Mouse (Mus musculus) neural tube, embryonic 12.5 days (tissue): Measurements from ENCODE around the gene Olfr1219. TPM values are rescaled to one million over a fixed set of nuclear protein-coding genes. Genes with fewer than 3 reads are reported as not detected.

Experiments used
- ATAC-seq: fragments of 200-750 bp; cut with Nextera tagmentation; 2 replicates; pipeline ENCODE4 v1.8.0; 2017; ENCODE audit warnings: low read depth, mild to moderate bottlenecking, moderate TSS enrichment, moderate library complexity; ENCODE audit not compliant: low FRiP score
- H3K27ac ChIP-seq: fragments of 300-500 bp; sonication (generic); 2 replicates; pipeline ENCODE4 v1.5.1; 2016
- H3K27me3 ChIP-seq: fragments of 300-500 bp; sonication (generic); replicated peaks from 2 replicates; pipeline ENCODE4 v1.6.1; 2016; ENCODE audit warnings: mild to moderate bottlenecking
- H3K36me3 ChIP-seq: fragments of 300-500 bp; sonication (generic); 2 replicates; pipeline ENCODE4 v1.6.1; 2016; ENCODE audit warnings: mild to moderate bottlenecking
- H3K4me1 ChIP-seq: fragments of 300-500 bp; sonication (generic); 2 replicates; pipeline ENCODE4 v1.6.1; 2016
- H3K4me2 ChIP-seq: fragments of 300-500 bp; sonication (generic); replicated peaks from 2 replicates; pipeline ENCODE4 v1.6.1; 2016; ENCODE audit warnings: mild to moderate bottlenecking
- H3K4me3 ChIP-seq: fragments of 300-500 bp; sonication (generic); 2 replicates; pipeline ENCODE4 v1.5.1; 2016
- H3K9ac ChIP-seq: fragments of 300-500 bp; sonication (generic); 2 replicates; pipeline ENCODE4 v1.6.1; 2016; ENCODE audit warnings: mild to moderate bottlenecking
- H3K9me3 ChIP-seq: fragments of 300-500 bp; sonication (generic); 2 replicates; pipeline ENCODE4 v1.6.1; 2016; ENCODE audit warnings: mild to moderate bottlenecking
- whole genome bisulfite sequencing: fragments of 180-500 bp; shearing (Covaris S2); methylation state at CpG from one replicate; pipeline ENCODE4 v1.1.7; 2016; 5-methylcytosine and 5-hydroxymethylcytosine counted together
- polyA plus RNA-seq: library from polyadenylated mRNA; unstranded; fragments of >200 nt; fragmentation: Nextera tagmentation; extraction: Ambion mirVana; gene quantifications from 2 replicates; pipeline ENCODE4 v1.2.1, GENCODE M21; 2016

Gene Olfr1219
- polyA plus RNA-seq, result not detected in 2 replicates

- Histone ChIP-seq H3K4me2 (no peak within 1 kb of the TSS), H3K4me1 (no peaks in the 10 kb centered on the region), H3K9ac (no peak within 1 kb of the TSS), H3K9me3 (no peaks in the 10 kb centered on the region), H3K27me3 (no peaks in the 10 kb centered on the region), H3K27ac (no peak within 1 kb of the TSS), H3K36me3 (no peaks in the 10 kb centered on the region), H3K4me3 (no peak within 1 kb of the TSS)
- no peak for ATAC-seq
- 77% methylated on average over 1 of the region's 1 CpGs for WGBS
These were observed at the start of gene Olfr1219 for GRCm38 (mm10) chr2:89083413-89083812. Gene Olfr1219 (minus strand): TSS chr2:89083513.

DNA sequence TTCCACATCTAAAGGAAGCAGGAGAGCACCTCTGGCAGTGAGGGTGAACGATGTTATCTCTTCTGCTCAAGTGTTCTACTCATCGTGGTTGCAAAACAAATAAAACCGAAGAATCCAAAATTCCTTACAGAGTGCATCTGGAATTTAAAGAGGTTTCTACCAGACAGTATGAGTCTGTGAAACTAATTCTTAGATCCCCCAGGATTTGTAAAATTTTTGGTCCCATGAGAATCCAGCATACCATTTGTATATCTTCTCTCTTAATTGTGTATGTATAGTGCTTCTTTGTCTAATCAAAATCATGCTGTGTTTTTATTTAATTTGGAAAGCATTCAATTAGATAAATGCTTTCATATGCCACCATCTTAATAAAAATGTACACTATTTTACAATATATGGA lies 49.6 kb upstream of the Olfr1219 start, which contains the start of gene Olfr1222:
Gene Olfr1222 (minus strand): TSS at position 101 of the 400 bp plus-strand sequence.
- 87% methylated on average over 3 of the region's 3 CpGs for WGBS
- no peak within 1 kb of the TSS for H3K4me3 ChIP-seq
- no peak within 1 kb of the TSS for H3K9ac ChIP-seq
- no peak within 1 kb of the TSS for H3K27ac ChIP-seq
- no peak within 1 kb of the TSS for H3K4me2 ChIP-seq
- no peaks in the 10 kb centered on the region for H3K36me3 ChIP-seq
- H3K4me1 ChIP-seq, result no peaks in the 10 kb centered on the region
- H3K9me3 ChIP-seq, result no peaks in the 10 kb centered on the region
- H3K27me3 ChIP-seq, result no peaks in the 10 kb centered on the region
- no peak for ATAC-seq

DNA sequence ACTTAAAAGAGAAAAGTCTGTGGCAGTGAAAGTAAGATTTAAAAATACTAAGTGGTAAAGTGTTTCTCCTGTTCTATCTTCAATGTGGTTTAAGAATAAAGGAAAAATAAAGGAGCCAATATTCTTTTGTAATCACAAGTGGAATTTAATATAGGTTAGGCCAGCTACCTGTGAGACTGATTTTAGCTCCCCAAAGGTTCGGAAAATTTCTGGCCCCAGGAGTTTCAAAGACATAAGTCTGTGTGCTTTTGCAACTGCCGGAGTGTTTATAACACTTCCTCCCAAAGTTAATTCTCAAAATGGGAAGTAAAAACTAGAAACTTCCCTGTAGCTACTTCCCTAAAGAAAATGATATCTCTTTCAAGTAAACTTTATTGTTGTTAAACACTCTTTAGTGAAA lies 33.9 kb upstream of the Olfr1219 start, which contains the start of gene Olfr1221:
Gene Olfr1221 (minus strand): TSS at position 101 of the 400 bp plus-strand sequence.
- no peak within 1 kb of the TSS for H3K9ac ChIP-seq
- no peak within 1 kb of the TSS for H3K4me3 ChIP-seq
- ATAC-seq, result no peak
- H3K4me1 ChIP-seq, result no peaks in the 10 kb centered on the region
- H3K4me2 ChIP-seq, result no peak within 1 kb of the TSS
- no peaks in the 10 kb centered on the region for H3K27me3 ChIP-seq
- no peaks in the 10 kb centered on the region for H3K9me3 ChIP-seq
- H3K36me3 ChIP-seq, result no peaks in the 10 kb centered on the region
- 91% methylated on average over 2 of the region's 2 CpGs for WGBS
- no peak within 1 kb of the TSS for H3K27ac ChIP-seq

DNA sequence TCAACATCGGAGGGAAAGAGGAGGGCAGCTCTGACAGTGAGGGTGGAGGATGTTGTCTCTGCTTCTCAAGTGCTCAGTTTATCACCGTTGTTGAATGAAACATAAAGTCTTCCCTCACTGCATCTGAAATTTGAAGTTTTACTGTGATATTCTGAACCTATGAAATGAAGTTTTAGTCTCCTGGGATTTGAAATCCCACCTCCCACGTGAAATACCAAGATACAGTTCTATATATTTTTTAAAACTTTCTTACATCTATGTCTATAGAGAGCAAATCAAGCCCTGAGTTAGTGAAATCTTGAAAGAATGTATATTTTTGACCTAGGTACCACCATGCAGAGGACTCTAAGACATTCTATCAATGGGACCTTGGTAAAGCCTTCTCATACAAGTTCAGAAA lies 23.4 kb upstream of the Olfr1219 start, which contains the start of gene Olfr1220:
Gene Olfr1220 (minus strand): TSS at position 101 of the 400 bp plus-strand sequence.
- H3K4me2 ChIP-seq, result no peak within 1 kb of the TSS
- no peak within 1 kb of the TSS for H3K9ac ChIP-seq
- H3K4me3 ChIP-seq, result no peak within 1 kb of the TSS
- H3K27me3 ChIP-seq, result no peaks in the 10 kb centered on the region
- H3K4me1 ChIP-seq, result no peaks in the 10 kb centered on the region
- 77% methylated on average over 3 of the region's 3 CpGs for WGBS
- H3K36me3 ChIP-seq, result no peaks in the 10 kb centered on the region
- H3K9me3 ChIP-seq, result no peaks in the 10 kb centered on the region
- no peak within 1 kb of the TSS for H3K27ac ChIP-seq
- ATAC-seq, result no peak

GRCm38 (mm10) chr2:89105651-89106050 lies 22.3 kb upstream of the Olfr1219 start:
- no peaks in the 10 kb centered on the region for H3K9me3 ChIP-seq
- no peak overlapping the region for H3K4me2 ChIP-seq
- H3K27ac ChIP-seq, result no peak overlapping the region
- no peaks in the 10 kb centered on the region for H3K4me1 ChIP-seq
- no peak overlapping the region for H3K9ac ChIP-seq
- no peaks in the 10 kb centered on the region for H3K27me3 ChIP-seq
- H3K36me3 ChIP-seq, result no peaks in the 10 kb centered on the region
- ATAC-seq, result no peak
- no peak overlapping the region for H3K4me3 ChIP-seq

DNA sequence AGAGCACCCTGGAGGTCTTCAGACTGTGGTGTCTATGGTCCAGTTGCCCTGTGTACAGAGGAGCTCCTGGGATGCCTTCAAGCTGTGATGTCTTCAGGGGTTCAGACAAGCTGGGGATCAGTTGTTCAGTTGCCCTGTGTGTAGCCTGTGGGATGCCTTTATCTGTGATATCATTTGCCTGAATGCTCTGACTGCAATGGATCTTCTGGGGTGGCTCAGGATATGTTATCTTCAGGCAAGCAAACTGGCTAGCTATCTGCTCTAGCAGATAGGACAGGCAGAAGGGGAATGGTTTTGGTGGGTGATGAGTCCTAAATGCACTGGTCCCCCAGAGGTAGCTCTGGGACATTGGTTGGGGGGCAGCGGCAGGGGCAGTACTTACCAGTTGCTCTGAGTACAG lies 10.5 kb upstream of the Olfr1219 start:
- H3K4me2 ChIP-seq, result no peak overlapping the region
- H3K27ac ChIP-seq, result no peak overlapping the region
- H3K4me1 ChIP-seq, result no peaks in the 10 kb centered on the region
- H3K36me3 ChIP-seq, result no peaks in the 10 kb centered on the region
- H3K9me3 ChIP-seq, result no peaks in the 10 kb centered on the region
- no peak overlapping the region for H3K9ac ChIP-seq
- WGBS, result 100% methylated on average over 1 of the region's 1 CpGs
- no peak overlapping the region for H3K4me3 ChIP-seq
- H3K27me3 ChIP-seq, result no peaks in the 10 kb centered on the region
- ATAC-seq, result no peak

- Histone ChIP-seq H3K9me3 (no peaks in the 10 kb centered on the region), H3K27me3 (no peaks in the 10 kb centered on the region), H3K27ac (no peak overlapping the region), H3K9ac (no peak overlapping the region), H3K36me3 (no peaks in the 10 kb centered on the region), H3K4me3 (no peak overlapping the region), H3K4me1 (no peaks in the 10 kb centered on the region), H3K4me2 (no peak overlapping the region)
- ATAC-seq, result no peak
These were observed 1.8 kb downstream of the Olfr1219 start for GRCm38 (mm10) chr2:89081487-89081886.

- Histone ChIP-seq H3K4me1 (no peaks in the 10 kb centered on the region), H3K9ac (no peak within 1 kb of the TSS), H3K27ac (no peak within 1 kb of the TSS), H3K27me3 (no peaks in the 10 kb centered on the region), H3K4me2 (no peak within 1 kb of the TSS), H3K4me3 (no peak within 1 kb of the TSS), H3K36me3 (no peaks in the 10 kb centered on the region), H3K9me3 (no peaks in the 10 kb centered on the region)
- ATAC-seq, result no peak
These were observed 22.2 kb downstream of the Olfr1219 start, which contains the start of gene Olfr1218 for GRCm38 (mm10) chr2:89061087-89061486. Gene Olfr1218 (minus strand): TSS chr2:89061187.

DNA sequence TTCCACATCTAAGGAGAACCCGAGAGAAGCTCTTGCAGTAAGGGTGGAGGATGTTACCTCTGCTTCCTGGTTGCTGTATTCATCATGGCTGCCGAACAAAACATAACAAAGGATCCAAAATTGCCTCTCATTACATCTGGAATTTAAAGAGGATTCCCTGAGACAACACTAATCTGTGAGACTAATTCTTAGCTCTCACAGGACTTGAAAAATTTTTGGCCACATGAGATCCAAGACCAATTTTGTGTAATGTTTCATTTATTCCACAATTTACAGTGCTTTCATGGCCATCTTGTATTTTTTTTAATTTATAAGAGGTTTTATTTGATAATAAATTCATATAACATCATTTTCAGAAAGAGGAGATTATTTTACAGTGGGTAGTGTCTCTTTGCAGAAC lies 51.3 kb downstream of the Olfr1219 start, which contains the start of gene Olfr1217:
Gene Olfr1217 (minus strand): TSS at position 101 of the 400 bp plus-strand sequence.
- no peaks in the 10 kb centered on the region for H3K4me1 ChIP-seq
- H3K9ac ChIP-seq, result no peak within 1 kb of the TSS
- no peak within 1 kb of the TSS for H3K4me2 ChIP-seq
- no peak for ATAC-seq
- 75% methylated on average over 2 of the region's 2 CpGs for WGBS
- H3K27ac ChIP-seq, result no peak within 1 kb of the TSS
- H3K36me3 ChIP-seq, result no peaks in the 10 kb centered on the region
- H3K4me3 ChIP-seq, result no peak within 1 kb of the TSS
- H3K9me3 ChIP-seq, result no peaks in the 10 kb centered on the region
- no peaks in the 10 kb centered on the region for H3K27me3 ChIP-seq

Other genes starting within 250 kb of the Olfr1219 start
- not detected in 2 replicates for gene Olfr1204, start 234.2 kb downstream of the Olfr1219 start, polyA plus RNA-seq
- not detected in 2 replicates for gene Olfr1206, start 220.3 kb downstream of the Olfr1219 start, polyA plus RNA-seq
- gene Olfr1208, start 181.2 kb downstream of the Olfr1219 start, polyA plus RNA-seq, result not detected in 2 replicates
- not detected in 2 replicates for gene Olfr1209, start 168.4 kb downstream of the Olfr1219 start, polyA plus RNA-seq
- gene Olfr1211, start 145.4 kb downstream of the Olfr1219 start, polyA plus RNA-seq, result not detected in 2 replicates
- gene Olfr1212, start 129.5 kb downstream of the Olfr1219 start, polyA plus RNA-seq, result not detected in 2 replicates
- gene Gm13762, start 103.2 kb downstream of the Olfr1219 start, polyA plus RNA-seq, result not detected in 2 replicates
- gene Olfr1214, start 90.9 kb downstream of the Olfr1219 start, polyA plus RNA-seq, result not detected in 2 replicates
- not detected in 2 replicates for gene Olfr1215, start 76.5 kb downstream of the Olfr1219 start, polyA plus RNA-seq
- gene Olfr1216, start 65.2 kb downstream of the Olfr1219 start, polyA plus RNA-seq, result not detected in 2 replicates
- not detected in 2 replicates for gene Olfr1217, start 51.4 kb downstream of the Olfr1219 start, polyA plus RNA-seq
- gene Olfr1218, start 22.3 kb downstream of the Olfr1219 start, polyA plus RNA-seq, result not detected in 2 replicates
- gene Olfr1220, start 23.3 kb upstream of the Olfr1219 start, polyA plus RNA-seq, result 0.04 TPM in 1 of 2 replicates, not detected in the other
- gene Olfr1221, start 33.8 kb upstream of the Olfr1219 start, polyA plus RNA-seq, result not detected in 2 replicates
- not detected in 2 replicates for gene Olfr1222, start 49.5 kb upstream of the Olfr1219 start, polyA plus RNA-seq
- gene Olfr1223, start 68.0 kb upstream of the Olfr1219 start, polyA plus RNA-seq, result not detected in 2 replicates
- gene Olfr1224-ps1, start 80.6 kb upstream of the Olfr1219 start, polyA plus RNA-seq, result not detected in 2 replicates
- gene Olfr1225, start 91.2 kb upstream of the Olfr1219 start, polyA plus RNA-seq, result not detected in 2 replicates
- gene Olfr1226, start 116.5 kb upstream of the Olfr1219 start, polyA plus RNA-seq, result not detected in 2 replicates
- not detected in 2 replicates for gene Olfr1228, start 170.5 kb upstream of the Olfr1219 start, polyA plus RNA-seq
- gene Olfr1229, start 204.5 kb upstream of the Olfr1219 start, polyA plus RNA-seq, result not detected in 2 replicates
- not detected in 2 replicates for gene Olfr1230, start 213.8 kb upstream of the Olfr1219 start, polyA plus RNA-seq
- not detected in 2 replicates for gene Olfr1231, start 223.6 kb upstream of the Olfr1219 start, polyA plus RNA-seq
- not detected in 2 replicates for gene Olfr1232, start 246.2 kb upstream of the Olfr1219 start, polyA plus RNA-seq